In the genomic region with DNA sequence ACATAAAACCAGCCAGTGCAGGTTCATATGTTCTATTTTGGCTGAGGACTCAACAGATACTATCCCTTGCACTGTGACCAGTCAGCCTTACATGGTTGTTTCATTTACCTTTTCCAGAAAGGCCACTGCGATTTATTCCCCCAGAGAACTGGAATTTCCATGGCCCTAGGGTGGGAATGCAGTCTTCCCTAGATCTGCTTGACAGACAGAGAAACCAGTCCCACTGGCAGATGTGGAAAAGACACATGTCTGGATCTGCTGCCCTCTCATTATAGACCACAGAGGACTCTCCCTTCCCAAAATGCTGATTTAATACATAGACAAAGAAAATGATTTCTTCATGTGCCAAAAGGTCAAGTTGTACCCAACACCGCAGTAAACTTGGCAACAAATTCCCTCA, we compare ENCODE assay signal across 22 mouse cellular contexts.
"Had no signal": no experiment of that assay in that cellular context is flagged by ENCODE, and none has a peak within 500 bp of the region (broad histone marks: within the 10 kb centered on the region; RNA-seq: fewer than 3 reads in every experiment).

No protein-coding gene starts in this region.

- H3K27ac ChIP-seq: heart, embryonic 10.5 days; hindbrain, embryonic 10.5 days; hindbrain, embryonic 12.5 days; hindbrain, embryonic 14.5 days; intestine, embryonic 15.5 days; layer of hippocampus, adult 2 months; left cerebral cortex, adult 2 months; limb, embryonic 10.5 days; limb, embryonic 12.5 days; liver, embryonic 13.5 days; liver, embryonic 15.5 days had no signal

- DNase-seq: gastrocnemius, postnatal 14 days; gastrocnemius, postnatal 36 days; heart, postnatal 10 days; heart, postnatal 4 days; kidney, adult 18-20 months; kidney, adult 8-10 months; kidney, postnatal 10 days; kidney, postnatal 25 days; kidney, postnatal 4 days; liver; liver, embryonic 13.5 days had no signal

- H3K4me3 ChIP-seq: heart, embryonic 10.5 days; heart, embryonic 12.5 days; hindbrain, embryonic 10.5 days; hindbrain, embryonic 12.5 days; intestine, embryonic 15.5 days; layer of hippocampus, adult 2 months; left cerebral cortex, adult 2 months; limb, embryonic 10.5 days; limb, embryonic 12.5 days; liver, embryonic 13.5 days; liver, embryonic 15.5 days had no signal
